Mouse (Mus musculus) limb, embryonic 14.5 days (tissue): ENCODE results near the gene Nek8. TPM values are rescaled to one million over a fixed set of nuclear protein-coding genes. Genes with fewer than 3 reads are reported as not detected.

Experiments
- ATAC-seq: fragments of 200-750 bp; cut with Nextera tagmentation; 2 replicates; pipeline ENCODE4 v1.8.0; 2017; ENCODE audit warnings: low read depth, moderate number of reproducible peaks, moderate TSS enrichment; ENCODE audit not compliant: low FRiP score
- DNase-seq: peaks from one replicate; pipeline ENCODE4 v3.0.0-alpha.2; 2015; ENCODE audit warnings: low spot score
- H3K27ac ChIP-seq: fragments of 300-500 bp; sonication (generic); replicated peaks from 2 replicates; pipeline ENCODE4 v1.5.1; 2014; ENCODE audit warnings: low read depth, mild to moderate bottlenecking, low read length, moderate library complexity, mixed read lengths
- H3K27me3 ChIP-seq: fragments of 300-500 bp; sonication (generic); 2 replicates; pipeline ENCODE4 v1.6.1; 2014; ENCODE audit warnings: low read length, mixed read lengths; ENCODE audit not compliant: control insufficient read depth, insufficient read depth
- H3K36me3 ChIP-seq: fragments of 300-500 bp; sonication (generic); 2 replicates; pipeline ENCODE4 v1.6.1; 2014; ENCODE audit warnings: mild to moderate bottlenecking, low read length, moderate library complexity, mixed read lengths; ENCODE audit not compliant: control insufficient read depth, insufficient read depth
- H3K4me1 ChIP-seq: fragments of 300-500 bp; sonication (generic); 2 replicates; pipeline ENCODE4 v1.6.1; 2014; ENCODE audit warnings: antibody characterized with exemption, low read length, mixed read lengths; ENCODE audit not compliant: control insufficient read depth, insufficient read depth
- H3K4me2 ChIP-seq: fragments of 300-500 bp; sonication (generic); replicated peaks from 2 replicates; pipeline ENCODE4 v1.6.1; 2014; ENCODE audit warnings: low read depth, mild to moderate bottlenecking, low read length, moderate library complexity; ENCODE audit not compliant: severe bottlenecking
- H3K4me3 ChIP-seq: fragments of 300-500 bp; sonication (generic); replicated peaks from 2 replicates; pipeline ENCODE4 v1.5.1; 2014; ENCODE audit warnings: low read length
- H3K9ac ChIP-seq: fragments of 300-500 bp; sonication (generic); 2 replicates; pipeline ENCODE4 v1.6.1; 2014; ENCODE audit warnings: mild to moderate bottlenecking, low read depth, low read length, moderate library complexity; ENCODE audit not compliant: severe bottlenecking
- H3K9me3 ChIP-seq: fragments of 300-500 bp; sonication (generic); 2 replicates; pipeline ENCODE4 v1.6.1; 2016; ENCODE audit warnings: low read length; ENCODE audit not compliant: control insufficient read depth
- POLR2A ChIP-seq: fragments of 200-500 bp; IDR thresholded peaks from 2 replicates; pipeline ENCODE4 v1.8.0; 2012; ENCODE audit warnings: inconsistent platforms, mild to moderate bottlenecking, moderate library complexity, borderline replicate concordance; ENCODE audit not compliant: insufficient read depth, insufficient read length; ENCODE audit errors: extremely low read depth
- WGBS: fragments of 180-500 bp; shearing (Covaris S2); extraction: QIAGEN DNeasy Blood & Tissue Kit; methylation state at CpG from one replicate; pipeline ENCODE4 v1.1.7; 2014; 5-methylcytosine and 5-hydroxymethylcytosine counted together
- polyA plus RNA-seq, 2 experiments: library from polyadenylated mRNA; depleted of rRNA in 1 of 2; stranded (reverse) in 1 of 2; unstranded in 1 of 2; fragments of >200 nt; fragmentation: Nextera tagmentation in 1 of 2; extraction: Ambion mirVana in 1 of 2; gene quantifications; 2 replicates each; pipeline versions ENCODE4 v1.2.1 to v1.2.3; 2012 to 2014

Gene Nek8
- polyA plus RNA-seq, 2 experiments: 11.9 to 38.3 TPM

DNA sequence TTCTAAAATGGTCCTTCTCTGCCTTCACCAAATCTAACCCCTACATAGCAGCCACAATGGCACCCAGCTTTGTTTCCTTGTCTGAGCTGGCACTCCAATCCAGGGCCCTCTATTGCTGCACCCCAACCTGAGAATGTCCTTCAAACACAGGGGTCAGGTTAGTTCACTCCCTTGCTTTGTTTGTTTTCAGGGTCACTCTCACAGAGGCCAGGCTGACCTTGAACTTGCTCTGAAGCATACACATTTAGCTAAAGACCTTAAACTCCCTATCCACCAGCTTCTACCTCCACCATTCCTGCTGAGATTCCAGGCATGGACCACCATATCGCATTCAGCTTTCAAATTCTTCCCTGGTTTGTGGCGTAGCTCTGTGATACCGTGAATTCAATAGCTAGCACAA lies 2.0 kb downstream of the Nek8 start:
- H3K9ac ChIP-seq: no peak overlapping the region
- no peaks in the 10 kb centered on the region for H3K27me3 ChIP-seq
- no peaks in the 10 kb centered on the region for H3K9me3 ChIP-seq
- no peak overlapping the region for H3K4me3 ChIP-seq
- DNase-seq: no peak
- peaks cover 8% of the 10 kb centered on the region; the same call in 1 of the 2 replicates for H3K36me3 ChIP-seq
- ATAC-seq: no peak
- 0 out of 2 replicates have a peak overlapping the region, but pooled peaks have one; percentile 7 for H3K4me2 ChIP-seq
- WGBS: 90% methylated on average over 3 of the region's 3 CpGs
- H3K27ac ChIP-seq: no peak overlapping the region
- TF ChIP-seq POLR2A: no peak
- peaks cover 16% of the 10 kb centered on the region for H3K4me1 ChIP-seq

DNA sequence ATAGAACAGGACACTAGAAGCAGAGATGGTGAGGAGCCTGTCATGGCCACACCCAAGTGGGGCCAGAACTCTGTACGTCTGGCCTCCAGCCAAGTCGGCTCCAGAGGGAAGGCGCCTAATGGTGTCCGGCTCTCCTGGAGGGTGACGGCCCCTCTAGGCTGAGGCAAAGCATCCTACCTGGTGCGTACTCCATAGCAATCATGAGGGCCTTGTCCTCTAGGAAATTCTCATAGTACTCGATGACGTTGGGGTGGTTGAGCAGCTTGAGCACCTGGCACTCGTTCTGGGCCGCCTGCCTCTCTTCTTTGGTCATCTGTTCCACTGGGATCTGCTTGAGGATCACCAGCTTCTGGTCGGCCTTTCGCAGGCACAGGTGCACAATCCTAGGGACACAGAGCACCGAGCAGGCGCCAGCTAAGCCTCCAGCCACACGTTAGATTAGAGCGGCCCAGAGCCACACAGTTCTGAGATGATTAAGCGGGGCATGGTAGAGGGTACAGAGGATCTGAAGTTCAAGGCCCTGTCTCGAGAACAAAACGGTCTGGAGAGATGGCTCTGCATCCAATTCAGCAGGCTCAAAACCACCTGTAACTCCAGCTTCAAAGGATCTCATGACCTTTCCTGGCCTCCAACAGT lies 3.6 kb downstream of the Nek8 start:
- ATAC-seq (no peak), DNase-seq (no peak)
- no peak overlapping the region for H3K9ac ChIP-seq
- 84% methylated on average over 19 of the region's 19 CpGs for WGBS
- H3K4me2 ChIP-seq: no peak overlapping the region
- no peaks in the 10 kb centered on the region for H3K9me3 ChIP-seq
- no peak overlapping the region for H3K4me3 ChIP-seq
- H3K4me1 ChIP-seq: peaks cover 12% of the 10 kb centered on the region
- no peak overlapping the region for H3K27ac ChIP-seq
- H3K27me3 ChIP-seq: no peaks in the 10 kb centered on the region
- no peak for TF ChIP-seq POLR2A
- peaks cover 6% of the 10 kb centered on the region; the same call in 1 of the 2 replicates for H3K36me3 ChIP-seq

DNA sequence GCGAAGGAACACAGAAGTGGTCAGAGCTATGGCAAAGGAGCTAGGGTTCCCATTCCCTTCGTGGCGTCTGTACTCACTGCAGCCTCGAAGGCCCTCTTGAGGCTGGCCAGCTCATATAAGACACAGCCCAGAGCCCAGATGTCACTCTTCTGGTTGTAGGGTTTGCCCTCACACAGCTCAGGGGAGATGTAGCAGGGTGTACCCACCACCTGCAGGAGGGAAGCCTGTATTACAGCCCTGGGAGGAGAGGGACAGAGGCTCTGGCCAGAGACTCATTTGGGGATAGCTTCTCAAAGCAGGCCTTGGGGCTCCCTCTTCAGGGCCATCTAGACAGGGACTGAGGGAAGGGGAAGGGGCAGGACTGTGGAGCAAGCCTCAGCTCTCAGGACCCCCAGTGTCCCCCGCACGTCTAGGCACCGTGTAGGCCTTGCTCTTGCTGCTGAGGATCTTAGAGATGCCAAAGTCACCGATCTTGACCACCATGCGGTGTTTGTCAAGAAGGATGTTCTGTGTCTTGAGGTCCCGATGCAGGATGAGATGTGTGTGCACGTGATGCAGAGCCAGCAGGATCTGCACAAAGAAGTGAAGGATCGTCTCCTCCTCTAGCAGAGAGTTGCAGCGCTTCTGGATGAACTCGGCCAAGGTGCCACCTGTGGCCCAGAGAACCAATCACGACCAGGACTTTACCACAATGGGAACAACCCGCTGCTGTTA lies 4.3 kb downstream of the Nek8 start:
- no peak overlapping the region for H3K4me3 ChIP-seq
- no peak for DNase-seq
- no peak overlapping the region for H3K27ac ChIP-seq
- H3K4me2 ChIP-seq: no peak overlapping the region
- no peaks in the 10 kb centered on the region for H3K27me3 ChIP-seq
- H3K4me1 ChIP-seq: peaks cover 8% of the 10 kb centered on the region
- no peak overlapping the region for H3K9ac ChIP-seq
- no peak for ATAC-seq
- no peaks in the 10 kb centered on the region for H3K9me3 ChIP-seq
- no peak for TF ChIP-seq POLR2A
- 77% methylated on average over 16 of the region's 16 CpGs for WGBS
- H3K36me3 ChIP-seq: peaks cover 6% of the 10 kb centered on the region; the same call in 1 of the 2 replicates

DNA sequence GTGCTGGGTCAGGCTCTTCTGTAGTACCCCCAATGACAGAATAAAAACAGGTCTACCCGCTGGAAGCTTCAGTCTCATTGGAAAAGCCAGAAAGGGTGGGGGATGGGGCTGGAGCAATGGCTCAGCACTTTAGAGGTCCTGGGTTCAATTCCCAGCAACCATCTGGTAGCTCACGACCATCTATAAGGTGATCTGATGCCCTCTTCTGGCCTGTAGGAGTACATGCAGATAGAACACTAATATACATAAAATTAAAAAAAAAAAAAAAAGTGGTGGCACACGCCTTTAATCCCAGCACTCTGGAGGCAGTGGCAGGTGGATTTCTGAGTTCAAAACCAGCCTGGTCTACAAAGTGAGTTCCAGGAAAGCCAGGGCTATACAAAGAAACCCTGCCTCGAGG lies 5.1 kb downstream of the Nek8 start:
- 68% methylated on average over 4 of the region's 4 CpGs for WGBS
- H3K27me3 ChIP-seq: no peaks in the 10 kb centered on the region
- DNase-seq: no peak
- ATAC-seq: no peak
- H3K9me3 ChIP-seq: no peaks in the 10 kb centered on the region
- TF ChIP-seq POLR2A: no peak
- H3K36me3 ChIP-seq: peaks cover 6% of the 10 kb centered on the region; the same call in 1 of the 2 replicates
- no peak overlapping the region for H3K4me3 ChIP-seq
- H3K9ac ChIP-seq: no peak overlapping the region
- peaks cover 9% of the 10 kb centered on the region for H3K4me1 ChIP-seq
- no peak overlapping the region for H3K27ac ChIP-seq
- no peak overlapping the region for H3K4me2 ChIP-seq

DNA sequence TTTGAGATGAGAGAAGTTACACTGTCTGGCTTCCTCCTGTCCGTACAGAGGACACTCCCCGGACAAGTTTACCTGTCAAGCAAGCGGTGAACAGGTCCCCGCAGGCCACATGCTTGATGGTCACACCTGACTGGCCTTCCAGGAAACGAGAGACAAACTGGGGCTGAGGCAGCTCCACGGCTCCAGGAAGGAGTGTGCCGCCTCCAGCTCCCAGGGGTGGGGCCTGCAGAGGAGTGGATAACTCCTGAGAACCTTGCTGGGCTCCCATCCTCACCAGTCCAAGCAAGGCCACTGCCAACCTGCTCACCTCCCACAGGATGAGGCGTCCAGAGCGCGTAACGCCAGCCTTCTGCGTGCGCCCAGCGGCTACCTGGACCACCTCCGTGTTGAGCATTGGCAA lies 6.2 kb downstream of the Nek8 start:
- Histone ChIP-seq H3K4me2 (no peak overlapping the region), H3K36me3 (peaks cover 6% of the 10 kb centered on the region; the same call in 1 of the 2 replicates), H3K9me3 (no peaks in the 10 kb centered on the region), H3K27me3 (no peaks in the 10 kb centered on the region), H3K4me3 (no peak overlapping the region), H3K9ac (no peak overlapping the region), H3K27ac (no peak overlapping the region), H3K4me1 (peaks cover 12% of the 10 kb centered on the region)
- TF ChIP-seq POLR2A: no peak
- WGBS: 85% methylated on average over 15 of the region's 15 CpGs
- ATAC-seq (no peak), DNase-seq (no peak)
